Mouse (Mus musculus) left cerebral cortex, postnatal 36 days (tissue): ENCODE results near the gene 3110001I22Rik. TPM values are rescaled to one million over a fixed set of nuclear protein-coding genes. Genes with fewer than 3 reads are reported as not detected.

Experiments
- DNase-seq, 2 experiments: peaks; one replicate each; pipeline ENCODE4 v3.0.0; 2021 to 2022; ENCODE audit warnings: low spot score in 2 of 2, mixed read lengths in 1 of 2
- intact Hi-C: fragments of 180-260 bp; cut with DNase I; formaldehyde crosslinking; loops from one replicate; pipeline ENCODE4 v1.15.1; 2025
- total RNA-seq, 2 experiments: library from RNA; stranded (reverse); gene quantifications; 2 replicates each; pipeline ENCODE4 v1.2.3; 2021

3110001I22Rik gene
- total RNA-seq, 2 experiments from 2014 or later = 3.4 to 4.1 TPM

DNA sequence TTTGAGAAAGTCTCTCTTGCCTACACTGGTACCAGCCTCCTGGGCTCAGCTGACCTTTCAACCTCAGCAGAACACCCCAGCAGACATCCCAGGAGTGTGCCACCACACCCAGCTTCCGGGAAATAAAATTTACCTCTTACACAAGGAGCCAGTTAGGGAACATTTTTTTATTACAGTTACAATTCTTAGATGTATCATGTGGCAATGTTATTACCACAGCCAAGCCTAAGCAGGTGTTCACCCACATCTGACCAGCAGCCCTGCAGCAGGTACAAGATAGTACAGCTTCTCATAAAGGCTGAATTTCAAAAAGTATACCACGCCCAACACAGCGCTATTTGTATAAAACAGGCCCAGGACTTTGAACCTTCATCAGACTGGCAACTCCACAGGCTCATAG is 43.2 kb downstream of the 3110001I22Rik start:
- intact Hi-C loops = no loop called here
- DNase-seq = no peak

- intact Hi-C loops = no loop called here
- no peak for DNase-seq
Measured at GRCm38 (mm10) chr16:13716821-13717553, 45.3 kb downstream of the 3110001I22Rik start.

DNA sequence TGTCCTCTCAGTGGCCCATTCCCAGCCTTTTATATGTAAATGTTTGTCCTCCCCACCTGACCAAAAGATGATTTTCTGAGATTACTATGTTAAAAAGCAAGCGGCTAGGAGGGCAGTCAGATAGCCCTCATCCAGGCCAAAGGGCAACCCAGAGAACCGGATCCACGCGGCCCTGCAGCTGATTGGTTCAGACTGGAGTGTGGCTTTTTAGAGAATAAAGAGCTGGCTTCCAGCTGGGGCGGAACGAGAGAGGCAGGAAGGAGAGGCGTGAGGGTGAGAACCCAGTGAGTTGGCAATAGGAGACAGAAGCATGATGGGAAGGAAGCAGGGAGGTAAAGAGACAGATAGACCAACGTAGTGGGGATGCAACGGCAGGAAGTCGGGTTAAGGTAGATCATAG is 51.2 kb downstream of the 3110001I22Rik start:
- intact Hi-C loops = no loop called here
- DNase-seq = no peak

GRCm38 (mm10) chr16:13727811-13728335 is 56.1 kb downstream of the 3110001I22Rik start:
- intact Hi-C loops = no loop called here
- DNase-seq = no peak

Other genes starting within 250 kb of the 3110001I22Rik start
- gene Parn, start 3.8 kb upstream of the 3110001I22Rik start, total RNA-seq = 10 to 100 TPM; 23.2 to 24.1 TPM
- gene Bfar, start 71 bp upstream of the 3110001I22Rik start, total RNA-seq = 10 to 100 TPM; 33.6 to 41.5 TPM
- not detected for gene Pla2g10, start 59.1 kb downstream of the 3110001I22Rik start, total RNA-seq
- 10 to 100 TPM; 46.9 to 47.6 TPM for gene Rrn3, start 108.8 kb downstream of the 3110001I22Rik start, total RNA-seq
- gene Ntan1, start 146.9 kb downstream of the 3110001I22Rik start, total RNA-seq = 10 to 100 TPM; 99.3 to 99.7 TPM
- gene Pdxdc1, start 231.2 kb downstream of the 3110001I22Rik start, total RNA-seq = 10 to 100 TPM; 72.7 to 81.6 TPM
- gene Mpv17l, start 231.2 kb downstream of the 3110001I22Rik start, total RNA-seq = 10 to 100 TPM; 68.1 to 70.6 TPM